Mouse (Mus musculus) left cerebral cortex, postnatal 10 days (tissue): Measurements from ENCODE around the gene Tpsb2. TPM values are rescaled to one million over a fixed set of nuclear protein-coding genes. Genes with fewer than 3 reads are reported as not detected.
A peak's percentile ranks its signal among the peaks of the same experiment; 100 is the strongest.

Source experiments
- DNase-seq, 2 experiments: peaks; one replicate each; pipeline ENCODE4 v3.0.0; 2021 to 2022; ENCODE audit warnings: low spot score in 2 of 2, mixed read lengths in 1 of 2; ENCODE audit errors: extremely low spot score in 1 of 2
- intact Hi-C: fragments of 180-260 bp; cut with DNase I; formaldehyde crosslinking; loops from one replicate; pipeline ENCODE4 v1.15.1; 2025
- total RNA-seq, 2 experiments: library from RNA; stranded (reverse); gene quantifications; 2 replicates each; pipeline ENCODE4 v1.2.3; 2021

Gene Tpsb2
- total RNA-seq, 2 experiments from 2014 or later: 0.54 to 0.77 TPM

DNA sequence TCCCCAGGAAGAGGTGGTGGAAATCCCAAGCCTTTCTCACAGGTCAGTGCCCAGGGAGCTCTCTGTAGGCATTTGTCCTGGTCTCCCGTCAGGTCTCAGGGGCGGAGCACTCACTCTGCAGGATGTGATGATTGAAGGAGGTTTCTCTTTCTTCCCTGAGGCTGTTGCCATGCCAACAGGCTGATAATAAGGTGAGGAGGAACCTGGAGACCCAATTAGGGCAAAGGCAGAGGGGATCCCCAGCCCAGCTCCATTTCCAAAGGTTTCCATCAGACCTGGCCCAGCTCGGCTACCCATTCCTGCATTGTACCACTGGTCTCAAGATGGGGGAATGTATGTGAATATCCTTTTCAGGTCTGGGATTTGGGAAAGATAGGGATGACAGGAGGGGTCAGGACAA lies 38.1 kb downstream of the Tpsb2 start:
- no peak for DNase-seq
- intact Hi-C loops: no loop called here

DNA sequence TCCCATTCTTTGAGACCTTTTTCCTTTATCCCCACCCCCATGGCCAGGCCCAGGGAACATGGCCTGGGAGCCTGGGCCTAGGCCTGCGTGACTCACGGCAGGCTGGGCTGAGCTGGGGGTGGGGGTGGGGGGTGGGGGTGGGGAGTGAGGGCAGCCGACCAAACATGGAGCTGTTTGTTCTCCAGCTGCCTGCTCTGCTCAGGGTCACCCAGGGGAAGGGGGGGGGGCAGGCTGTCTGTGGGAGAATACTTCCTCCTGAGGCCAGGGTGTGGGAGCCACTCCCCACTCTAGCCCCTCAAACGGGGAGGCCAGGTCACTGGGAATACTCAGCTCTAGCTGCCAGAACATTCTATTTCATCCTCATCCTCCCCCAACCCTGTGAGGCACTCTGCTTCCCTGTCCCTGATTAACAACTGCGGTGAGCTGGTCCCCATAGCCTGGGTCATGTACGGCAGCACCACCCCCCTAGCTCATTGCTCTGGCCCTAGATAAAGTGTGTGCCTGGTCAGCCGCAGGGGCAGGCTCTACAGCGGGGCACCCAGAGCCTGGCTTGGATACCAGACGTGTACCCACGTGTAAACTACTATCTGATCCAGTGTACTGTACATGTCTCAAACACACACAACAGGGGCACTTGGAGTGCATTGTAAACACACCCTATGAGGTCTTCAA lies 39.3 kb downstream of the Tpsb2 start:
- intact Hi-C loops: no loop called here
- DNase-seq: no peak

DNA sequence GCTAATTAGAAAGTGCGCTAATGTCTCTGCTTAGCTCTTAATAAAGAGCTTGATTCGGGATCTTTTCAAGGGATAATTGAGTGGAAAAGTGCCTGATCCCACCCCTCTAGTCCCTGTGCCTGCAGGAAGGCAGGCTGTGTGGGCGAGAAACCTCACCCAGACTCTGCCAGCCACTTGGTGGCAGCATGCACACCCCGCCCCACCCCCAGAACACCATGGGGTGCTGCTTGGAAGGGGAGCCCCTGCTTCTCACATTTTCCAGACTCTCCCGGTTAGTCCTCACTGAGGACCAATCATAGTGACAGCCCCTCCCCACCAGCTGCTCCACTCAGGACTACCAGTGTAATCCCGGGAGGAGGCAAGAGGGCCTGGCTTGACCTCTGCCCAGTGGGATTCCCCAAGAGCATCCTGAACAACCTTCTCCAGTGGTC lies 39.9 kb downstream of the Tpsb2 start:
- DNase-seq: peak in 1 of 2 experiments; percentile 74
- intact Hi-C loops: no loop called here

DNA sequence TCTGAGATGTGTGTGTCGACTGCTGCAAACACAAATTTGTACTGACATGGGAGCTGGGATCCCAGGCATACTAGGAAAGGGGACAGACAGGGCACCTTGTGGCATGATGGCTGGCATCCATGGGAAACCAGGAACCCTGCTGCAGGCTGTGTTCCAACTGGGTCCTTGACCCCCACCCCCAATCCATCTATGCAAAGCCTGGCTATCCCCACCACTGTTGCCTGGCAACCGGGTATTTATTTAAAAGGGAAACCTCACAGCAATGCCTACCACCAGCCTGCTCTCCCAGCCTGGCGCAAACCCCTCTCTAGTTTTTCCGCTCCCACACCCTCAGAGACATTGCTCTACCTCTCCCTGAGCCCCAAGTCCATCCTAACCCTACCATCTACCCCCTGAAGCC lies 41.2 kb downstream of the Tpsb2 start:
- DNase-seq: peak; percentile 51 to 58
- intact Hi-C loops: no loop called here

DNA sequence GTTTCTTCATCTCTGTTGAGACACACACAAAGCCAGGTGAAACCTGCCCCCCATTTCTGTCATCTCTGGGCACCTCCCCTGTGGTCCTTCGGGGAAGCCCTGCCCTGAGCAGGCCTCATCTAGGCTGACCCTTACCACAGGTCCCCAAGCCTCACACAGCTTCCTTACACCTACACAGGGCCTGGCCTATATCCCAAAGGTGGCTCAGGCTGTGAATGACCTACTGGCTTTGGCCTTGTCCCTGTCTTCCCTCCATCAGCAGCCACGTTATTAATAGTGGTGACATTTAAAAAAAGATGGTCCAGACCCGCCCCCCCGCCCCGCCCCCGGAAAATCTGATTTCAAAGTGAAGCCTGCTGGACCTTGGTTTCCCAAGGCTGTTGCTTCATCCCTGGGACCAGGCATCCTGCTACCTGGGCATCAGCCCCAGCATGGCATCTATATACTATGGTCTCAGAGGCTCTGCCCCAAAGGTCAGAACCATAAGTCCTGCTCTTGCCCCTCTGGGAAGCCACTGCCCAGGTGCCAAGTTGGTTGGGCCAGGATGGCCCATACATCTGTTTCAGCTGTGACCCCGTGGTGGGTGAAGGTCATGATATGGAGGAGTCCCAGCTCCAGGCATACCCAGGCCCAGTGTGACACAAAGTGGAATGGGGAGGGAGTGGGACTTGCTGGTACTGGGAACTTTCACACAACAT lies 42.3 kb downstream of the Tpsb2 start:
- intact Hi-C loops: no loop called here

DNA sequence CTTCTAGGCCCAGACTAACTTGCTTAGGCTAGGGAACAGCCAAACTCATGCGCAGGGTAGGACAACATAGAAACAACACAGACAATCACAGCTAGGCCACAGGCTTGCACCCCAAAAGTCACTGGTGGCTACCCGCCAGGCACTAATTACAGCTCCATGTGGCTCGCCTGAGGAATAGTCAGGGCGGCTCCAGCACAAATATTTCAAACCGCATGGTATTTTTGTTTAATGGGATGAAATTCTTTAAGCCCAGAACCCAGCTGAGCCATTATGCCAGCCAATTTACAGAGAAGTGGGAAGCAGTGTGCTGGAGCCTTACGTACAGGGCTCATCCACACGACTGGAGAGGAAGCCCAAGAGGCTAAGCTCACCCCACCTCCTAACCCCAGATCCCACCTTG lies 43.5 kb downstream of the Tpsb2 start:
- DNase-seq: no peak
- intact Hi-C loops: no loop called here

More for the DNA sequence above, 42.3 kb downstream of the Tpsb2 start:
- no peak for DNase-seq

DNA sequence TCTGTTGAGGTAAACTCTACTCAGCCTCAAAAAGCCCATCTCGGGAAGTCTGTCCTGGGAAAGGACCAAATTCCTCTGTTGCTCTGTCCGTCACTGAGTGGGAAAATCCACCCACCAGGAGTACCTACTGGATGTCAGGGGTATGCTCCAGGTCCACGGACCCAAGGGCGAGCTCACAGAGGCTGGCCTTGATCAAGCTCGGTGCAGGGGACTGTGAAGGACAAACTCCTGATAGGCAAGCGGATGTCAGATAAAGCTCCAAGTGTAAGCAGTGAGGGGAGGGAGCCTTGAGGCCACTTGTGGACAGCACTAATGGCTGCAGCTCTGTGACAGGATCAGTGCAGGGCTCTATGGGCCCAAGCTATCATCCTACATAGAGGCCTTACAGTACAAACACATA lies 44.1 kb downstream of the Tpsb2 start:
- intact Hi-C loops: no loop called here
- no peak for DNase-seq

DNA sequence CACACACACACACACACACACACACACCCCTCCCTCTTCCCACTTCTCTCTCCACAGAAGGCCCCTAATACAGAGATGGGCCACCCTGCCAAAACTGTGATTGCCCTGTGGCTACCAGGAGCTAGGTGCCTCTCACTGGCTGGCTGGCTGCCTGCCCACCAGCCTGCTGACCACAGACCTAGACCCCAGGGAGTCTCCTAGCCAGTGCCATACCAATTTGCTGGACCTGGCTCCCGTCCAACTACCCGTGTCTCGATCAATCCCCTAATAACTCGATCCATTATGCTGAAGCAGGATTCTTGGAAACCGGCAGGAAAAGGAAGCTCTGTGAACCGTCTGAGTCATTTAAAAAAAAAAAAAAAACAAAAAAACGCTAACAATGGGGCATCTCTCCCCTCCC lies 44.7 kb downstream of the Tpsb2 start:
- intact Hi-C loops: no loop called here
- DNase-seq: no peak

DNA sequence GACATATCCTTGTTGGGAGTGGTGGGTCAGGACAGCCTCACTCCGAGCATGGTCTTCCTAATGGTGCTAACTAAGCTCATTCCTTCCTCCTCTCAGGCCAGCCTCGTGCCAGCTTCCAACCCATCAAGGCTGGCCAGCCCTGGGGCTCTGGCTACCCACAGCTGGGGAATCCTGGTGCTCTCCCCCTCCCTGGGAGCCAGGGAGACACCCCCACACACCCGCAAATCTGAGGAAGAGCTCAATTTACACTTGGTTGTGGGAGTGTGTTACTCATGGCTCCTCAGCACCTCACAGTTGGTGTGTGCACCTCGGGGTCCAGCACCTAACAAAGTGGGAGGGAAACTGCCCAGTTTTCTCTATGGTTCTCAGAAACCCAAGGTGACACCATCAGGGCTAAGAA lies 45.1 kb downstream of the Tpsb2 start:
- intact Hi-C loops: no loop called here
- no peak for DNase-seq

DNA sequence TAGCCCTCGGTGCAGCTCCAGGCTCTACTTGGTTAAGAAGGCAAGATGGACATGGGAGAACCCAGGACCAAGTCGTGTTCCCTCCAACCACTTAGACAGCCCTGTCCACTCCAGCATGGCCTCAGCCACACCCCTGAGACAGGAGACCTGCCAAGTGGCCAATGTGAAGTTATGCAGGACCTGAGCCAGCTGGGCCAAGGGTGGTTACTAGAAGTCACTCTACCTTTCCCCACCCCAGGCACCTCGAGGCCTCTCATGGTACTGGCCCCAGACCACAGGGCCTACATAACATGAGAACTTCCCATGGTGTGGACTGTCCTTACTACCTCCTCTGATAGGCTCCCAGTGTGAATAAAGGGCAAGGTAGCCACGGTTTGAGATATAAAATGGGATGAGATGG lies 48.1 kb downstream of the Tpsb2 start:
- intact Hi-C loops: no loop called here
- no peak for DNase-seq

DNA sequence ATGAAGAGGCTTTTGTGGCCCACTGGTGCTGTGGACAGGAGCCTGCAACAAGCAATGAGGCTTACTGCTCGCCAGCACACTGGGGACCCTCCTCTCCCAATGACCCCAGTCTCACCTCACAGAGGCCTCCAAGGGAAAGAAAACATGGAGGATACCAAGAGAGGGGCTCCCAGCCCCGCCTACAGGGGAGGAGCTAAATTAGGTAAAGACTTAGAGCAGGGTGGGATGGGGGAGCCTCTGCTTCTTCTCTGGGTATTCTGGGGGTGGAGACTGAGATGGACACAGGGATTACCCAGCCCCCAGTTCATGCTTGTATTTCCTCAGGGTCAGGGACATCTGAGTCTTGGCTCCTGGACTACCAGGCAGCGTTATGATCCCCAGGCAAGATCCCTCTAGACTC lies 48.8 kb downstream of the Tpsb2 start:
- DNase-seq: no peak
- intact Hi-C loops: no loop called here

DNA sequence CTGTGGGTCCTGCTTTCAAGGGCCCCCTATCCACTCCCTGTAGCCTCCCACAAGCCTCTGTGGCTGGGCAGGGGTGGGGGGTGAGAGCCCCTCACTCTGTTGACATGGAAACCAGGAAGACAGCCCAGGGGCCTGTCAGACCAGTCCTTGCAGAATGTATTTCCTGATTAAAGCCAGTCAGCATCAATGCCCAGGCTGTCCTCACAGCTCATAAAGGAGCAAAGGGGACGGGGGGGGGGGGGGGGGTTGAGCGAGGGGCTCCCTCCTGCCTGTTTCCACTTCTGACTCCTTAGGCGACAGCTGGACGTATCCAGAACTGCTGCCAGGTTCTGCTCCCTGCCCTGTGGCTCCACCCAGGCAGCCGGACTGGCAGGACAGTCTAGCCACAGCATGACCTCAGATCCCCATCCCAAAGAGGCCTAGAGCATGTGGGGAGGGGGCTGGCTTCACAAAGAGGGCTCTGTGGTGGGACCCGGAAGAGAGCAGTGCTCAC lies 49.4 kb downstream of the Tpsb2 start:
- intact Hi-C loops: no loop called here
- DNase-seq: no peak

DNA sequence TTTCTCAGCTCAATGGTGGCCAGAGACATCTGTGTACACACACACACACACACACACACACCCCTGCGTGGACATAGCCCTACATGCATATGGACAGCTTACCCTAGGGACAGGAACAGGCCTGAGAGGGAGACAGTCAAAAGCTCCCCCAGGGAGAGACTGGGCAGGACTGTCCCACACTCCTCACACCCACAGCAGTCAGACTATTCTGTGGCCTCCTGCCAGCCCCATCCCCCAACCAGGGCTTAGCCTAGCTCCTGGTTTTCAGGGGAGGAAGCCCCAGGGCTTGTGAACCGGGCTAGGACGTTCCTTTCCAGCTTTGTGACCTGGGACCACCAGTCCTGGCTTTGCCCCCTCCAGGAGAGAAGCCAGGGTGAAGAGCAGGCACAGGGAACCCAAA lies 50.1 kb downstream of the Tpsb2 start:
- peak in 1 of 2 experiments; percentile 76 for DNase-seq
- intact Hi-C loops: no loop called here

DNA sequence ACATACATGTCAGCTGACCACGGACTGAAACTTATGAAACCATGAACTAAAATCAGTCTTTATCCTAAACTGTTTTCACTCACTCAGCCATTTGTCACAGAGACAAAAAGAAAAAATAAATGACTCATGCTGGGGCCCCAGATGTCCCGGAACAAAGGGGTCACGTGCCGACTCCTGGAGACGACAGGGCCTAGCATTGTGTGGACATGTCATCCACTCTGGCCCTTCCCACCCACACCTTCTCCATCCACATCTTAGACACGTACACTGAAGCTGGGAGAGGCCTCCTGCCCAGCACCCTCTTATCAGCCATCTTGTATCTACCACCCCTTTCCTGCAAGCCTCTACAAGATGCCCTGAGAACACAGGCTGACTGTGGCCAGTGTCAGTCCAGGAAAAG lies 51.9 kb downstream of the Tpsb2 start:
- DNase-seq: no peak
- intact Hi-C loops: no loop called here

Other genes starting within 250 kb of the Tpsb2 start
- 1 to 10 TPM; 2.0 to 2.3 TPM for gene Ptx4, start 245.5 kb upstream of the Tpsb2 start, total RNA-seq
- 10 to 100 TPM; 44.6 to 44.9 TPM for gene Clcn7, start 232.9 kb upstream of the Tpsb2 start, total RNA-seq
- not detected for gene Ccdc154, start 203.8 kb upstream of the Tpsb2 start, total RNA-seq
- gene Gm38655, start 190.8 kb upstream of the Tpsb2 start, total RNA-seq: not detected
- 10 to 100 TPM; 17.6 to 17.9 TPM for gene BC003965, start 181.8 kb upstream of the Tpsb2 start, total RNA-seq
- 10 to 100 TPM; 31.8 to 32.3 TPM for gene Unkl, start 177.9 kb upstream of the Tpsb2 start, total RNA-seq
- gene Gnptg, start 126.2 kb upstream of the Tpsb2 start, total RNA-seq: 10 to 100 TPM; 60.4 to 67.4 TPM
- 10 to 100 TPM; 28.6 to 30.3 TPM for gene Tsr3, start 126.1 kb upstream of the Tpsb2 start, total RNA-seq
- 10 to 100 TPM; 17.4 to 35.0 TPM for gene Baiap3, start 109.9 kb upstream of the Tpsb2 start, total RNA-seq
- gene Ube2i, start 91.7 kb upstream of the Tpsb2 start, total RNA-seq: 100 to 1,000 TPM; 225 to 230 TPM
- gene Prss34, start 67.9 kb upstream of the Tpsb2 start, total RNA-seq: not detected
- not detected for gene Prss28, start 57.7 kb upstream of the Tpsb2 start, total RNA-seq
- gene Prss29, start 47.7 kb upstream of the Tpsb2 start, total RNA-seq: not detected
- not detected for gene Tpsab1, start 20.7 kb upstream of the Tpsb2 start, total RNA-seq
- not detected for gene Tpsg1, start 3.0 kb downstream of the Tpsb2 start, total RNA-seq
- 10 to 100 TPM; 53.7 to 62.9 TPM for gene Cacna1h, start 67.5 kb downstream of the Tpsb2 start, total RNA-seq
- gene Tekt4, start 88.3 kb downstream of the Tpsb2 start, total RNA-seq: 1 to 10 TPM in 1 of 2 experiments, under 1 TPM in 1; 0.39 to 4.8 TPM
- under 1 TPM; 0.34 to 0.55 TPM for gene Sstr5, start 131.0 kb downstream of the Tpsb2 start, total RNA-seq
- gene Sox8, start 204.4 kb downstream of the Tpsb2 start, total RNA-seq: 10 to 100 TPM; 45.3 to 56.2 TPM
- gene Lmf1, start 212.8 kb downstream of the Tpsb2 start, total RNA-seq: 10 to 100 TPM; 22.2 to 23.4 TPM